Mouse (Mus musculus) spleen, adult 18-20 months (tissue): Measurements from ENCODE around the gene G0s2.

ENCODE experiments used
- DNase-seq, 2 experiments: peaks; one replicate each; pipeline ENCODE4 v3.0.0; 2022; ENCODE audit warnings: mixed read lengths in 2 of 2

G0s2 gene

DNA sequence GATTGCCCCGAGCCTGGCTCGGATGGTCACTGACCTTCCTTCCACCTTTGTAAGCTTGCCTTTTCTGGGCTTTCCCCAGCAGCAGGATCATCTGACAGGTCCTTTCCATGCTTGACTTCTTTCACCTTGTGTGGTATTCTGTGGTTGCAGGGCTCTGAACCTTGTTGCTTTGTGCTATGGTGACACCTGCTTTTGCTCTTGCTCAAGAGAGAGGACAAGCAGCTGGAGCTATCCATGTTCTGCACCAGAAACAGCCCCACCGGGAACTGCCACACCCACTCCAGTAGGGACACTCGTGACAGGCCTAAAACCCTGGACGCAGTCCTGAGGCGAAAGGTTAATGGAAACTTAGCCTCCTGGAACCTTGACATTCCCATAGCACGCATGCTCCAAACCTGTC is 21.6 kb downstream of the G0s2 start:
- no peak for DNase-seq

DNA sequence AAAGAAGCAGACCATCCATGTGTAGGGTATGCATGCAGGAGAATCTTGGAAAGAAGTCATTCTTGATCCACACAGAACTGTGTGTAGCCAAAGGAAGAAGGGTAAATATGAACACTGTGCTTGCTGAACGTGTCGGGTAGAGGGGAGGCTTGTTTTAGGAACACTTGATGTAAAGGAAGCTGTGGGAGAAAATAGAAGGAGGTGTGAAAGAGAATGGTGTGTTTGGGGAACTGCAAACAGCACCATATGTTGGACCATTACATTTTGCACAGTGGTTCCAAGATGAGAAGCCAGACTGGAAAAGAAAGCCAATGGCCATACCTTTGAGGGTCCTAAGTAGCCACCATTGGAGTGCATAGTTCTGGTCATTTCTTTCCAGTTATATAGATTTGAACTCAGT is 23.0 kb downstream of the G0s2 start:
- DNase-seq: no peak

DNA sequence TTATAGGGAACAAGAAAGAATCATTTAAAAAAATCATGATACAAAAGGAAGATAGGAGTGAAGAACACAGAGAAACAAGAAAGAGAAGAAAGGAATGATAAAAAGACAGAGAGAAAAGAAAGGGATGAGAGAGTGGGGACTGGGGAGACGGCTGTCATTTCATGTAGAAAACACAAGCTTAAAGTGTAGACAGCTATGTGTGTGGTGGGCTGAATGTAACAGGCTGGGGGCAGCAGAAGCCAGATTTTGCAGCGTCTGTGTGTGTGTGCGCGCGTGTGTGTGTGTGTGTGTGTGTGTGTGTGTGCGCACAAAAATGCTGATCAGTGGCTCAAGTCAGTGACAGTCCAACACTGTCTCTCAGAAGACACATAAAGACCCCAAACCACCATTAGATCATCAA is 28.8 kb downstream of the G0s2 start:
- DNase-seq: no peak

DNA sequence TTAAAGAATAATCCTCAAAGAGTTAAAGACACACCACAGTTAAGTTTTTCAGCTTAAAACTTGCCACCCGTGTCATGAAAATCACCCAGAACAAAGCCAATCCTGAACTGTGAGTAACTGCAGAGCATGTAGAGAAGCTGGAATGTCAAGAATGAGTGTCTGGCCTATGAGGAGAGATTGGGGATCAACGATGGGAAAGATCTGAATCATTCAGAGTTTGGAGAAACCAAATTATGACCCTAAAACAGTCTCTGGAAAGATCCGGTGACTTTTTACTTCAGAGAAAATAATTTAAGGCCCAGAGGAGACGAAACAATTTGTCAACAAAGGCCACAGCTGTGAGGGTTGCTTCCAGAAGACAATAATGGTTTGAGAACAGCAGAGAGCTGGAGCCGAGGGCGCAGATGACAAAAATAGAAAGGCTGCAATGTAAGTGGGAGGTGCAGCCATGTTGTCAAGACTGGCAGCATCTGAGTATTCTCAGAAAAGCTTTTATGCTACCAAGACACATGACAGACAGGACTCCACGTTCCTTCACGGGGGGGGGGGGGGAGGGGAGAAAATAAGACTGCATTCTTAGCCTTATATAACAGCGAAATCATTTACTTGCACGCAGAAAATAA is 29.3 kb downstream of the G0s2 start:
- DNase-seq: no peak

DNA sequence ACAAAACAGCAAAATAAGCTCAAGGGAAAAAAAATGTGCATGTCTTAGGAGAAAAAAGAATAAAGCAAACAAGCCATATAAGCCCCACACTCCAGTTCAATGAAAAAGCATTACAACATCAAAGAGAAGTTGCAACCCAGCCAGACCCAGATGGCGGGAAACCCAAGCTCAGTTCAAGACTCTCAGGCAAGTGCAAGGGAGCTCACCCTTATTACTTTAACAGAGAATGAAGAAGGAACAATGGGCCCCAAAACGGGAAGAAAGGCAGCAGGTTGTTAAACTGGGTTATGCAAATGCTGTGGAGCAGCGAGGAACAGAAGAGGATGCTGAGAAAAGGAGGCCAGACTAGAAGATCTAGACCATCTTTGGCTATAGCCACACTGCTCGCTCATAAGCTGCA is 30.2 kb downstream of the G0s2 start:
- DNase-seq: peak; percentile 20 to 42

DNA sequence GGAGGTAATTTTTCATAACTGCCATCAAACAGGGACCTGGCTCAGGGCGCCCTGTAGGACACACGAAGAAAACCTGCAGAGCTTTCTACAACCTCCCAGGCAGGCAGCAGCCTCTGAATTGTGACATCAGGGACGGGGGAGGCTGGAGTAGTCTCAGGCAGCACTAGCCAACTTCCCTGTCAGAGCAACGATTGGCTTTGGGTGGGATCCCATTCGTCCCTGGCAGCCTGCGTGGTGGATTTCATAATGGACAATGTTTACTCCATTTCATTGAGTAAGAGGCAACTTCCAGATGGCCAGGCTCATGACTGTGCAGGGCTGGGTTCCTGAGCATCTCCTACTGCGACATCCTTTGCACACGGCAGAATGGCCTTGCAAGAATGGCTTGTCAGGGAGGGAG is 30.8 kb downstream of the G0s2 start:
- peak in 1 of 2 experiments; percentile 16 for DNase-seq

DNA sequence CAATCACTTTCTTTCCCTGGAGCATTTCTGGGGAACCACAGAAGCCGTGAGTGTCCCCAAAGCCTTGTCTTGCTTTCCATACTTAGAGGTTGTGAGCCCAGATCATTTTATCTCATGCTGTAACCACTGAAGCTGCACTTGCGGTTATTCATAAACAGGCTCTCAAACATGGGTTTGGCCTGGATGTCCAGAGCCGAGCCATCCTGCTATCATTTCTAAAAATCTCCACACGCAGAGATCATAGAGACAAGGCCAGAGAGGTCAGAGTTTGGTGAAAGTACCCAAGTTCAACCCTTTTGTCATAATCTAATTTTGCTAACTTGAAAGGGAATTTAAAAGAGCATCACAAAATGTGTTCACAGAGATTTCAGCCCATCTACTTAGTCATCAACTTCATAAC is 31.6 kb downstream of the G0s2 start:
- no peak for DNase-seq

DNA sequence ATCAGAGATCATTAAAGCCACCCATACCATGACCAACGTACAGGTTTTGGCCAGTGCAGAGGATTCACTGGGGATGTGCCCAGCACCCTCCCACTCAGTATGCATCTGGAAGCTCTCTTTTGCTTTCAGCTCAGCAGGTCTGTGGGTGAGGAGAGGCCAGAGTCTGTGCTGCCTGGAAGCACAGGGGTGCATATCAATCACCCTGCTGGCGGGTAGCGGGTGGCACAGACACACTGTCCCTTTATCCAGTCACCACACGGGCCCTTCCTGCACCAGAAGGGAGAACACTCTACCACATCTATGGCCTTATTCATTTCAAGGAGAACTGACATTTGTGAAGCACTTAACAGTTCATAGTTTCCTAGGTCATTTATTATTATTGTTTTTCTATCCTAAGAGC is 34.6 kb downstream of the G0s2 start:
- DNase-seq: no peak

DNA sequence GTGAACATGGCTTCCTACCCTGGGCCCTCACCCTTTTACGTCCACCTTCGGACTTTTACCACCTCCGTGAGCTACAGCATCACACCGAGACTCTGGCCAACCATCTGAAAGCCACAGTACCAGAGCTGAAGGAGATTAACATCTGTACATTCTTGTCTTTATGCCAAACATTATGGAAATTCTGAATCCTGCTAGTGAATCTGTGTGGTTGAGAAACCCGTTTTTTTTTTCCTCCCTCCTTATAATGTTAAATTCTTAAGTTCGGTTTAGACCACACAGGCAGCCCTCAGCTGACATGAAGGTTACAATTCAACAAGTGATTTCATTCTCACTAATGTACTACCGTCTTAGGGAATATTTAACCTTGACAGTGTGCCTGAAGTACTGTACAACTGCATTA is 38.1 kb downstream of the G0s2 start:
- no peak for DNase-seq

DNA sequence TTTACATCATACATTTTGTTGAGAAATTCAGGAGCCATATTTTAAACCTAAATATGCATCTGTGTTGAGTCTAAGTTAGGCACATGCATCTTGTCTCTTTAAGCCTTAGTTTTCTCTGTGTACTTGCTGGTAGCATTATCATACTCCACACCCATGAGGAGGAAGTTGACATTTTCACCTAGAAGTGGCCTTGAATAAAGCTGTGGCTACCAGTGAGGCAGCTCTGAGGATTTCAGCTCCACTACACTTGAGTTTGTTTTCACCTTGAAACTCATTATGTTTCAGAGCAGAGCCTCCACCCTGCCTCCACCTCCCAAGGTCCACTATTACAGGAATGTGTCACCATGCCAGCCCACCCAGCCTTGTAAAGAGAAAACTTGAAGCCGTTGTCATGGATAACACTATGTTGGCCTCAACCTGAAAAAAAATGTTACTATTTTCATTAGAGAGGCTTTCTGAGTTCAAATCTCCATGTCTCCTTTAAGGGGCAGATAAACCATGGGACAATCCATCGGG is 38.8 kb downstream of the G0s2 start:
- peak; percentile 13 to 41 for DNase-seq

DNA sequence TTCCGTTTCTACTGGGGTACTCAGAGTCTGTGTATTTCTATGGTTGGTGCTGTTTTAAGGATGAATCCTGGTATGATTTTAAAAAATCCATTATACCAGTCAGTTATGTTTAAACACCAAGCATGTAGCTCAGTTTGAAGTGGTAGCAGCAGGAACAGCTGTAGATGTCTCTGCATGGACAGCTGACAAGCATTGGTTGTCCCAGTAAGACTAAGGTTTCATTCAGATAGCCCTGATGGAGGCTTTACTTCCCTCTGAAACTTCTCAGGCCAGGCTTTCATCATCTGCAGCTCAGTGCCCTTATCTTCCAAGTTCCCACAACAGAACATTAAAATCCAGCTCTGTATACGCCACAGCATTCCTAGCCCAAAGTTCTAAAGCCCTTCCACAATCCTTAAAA is 40.3 kb downstream of the G0s2 start:
- no peak for DNase-seq

DNA sequence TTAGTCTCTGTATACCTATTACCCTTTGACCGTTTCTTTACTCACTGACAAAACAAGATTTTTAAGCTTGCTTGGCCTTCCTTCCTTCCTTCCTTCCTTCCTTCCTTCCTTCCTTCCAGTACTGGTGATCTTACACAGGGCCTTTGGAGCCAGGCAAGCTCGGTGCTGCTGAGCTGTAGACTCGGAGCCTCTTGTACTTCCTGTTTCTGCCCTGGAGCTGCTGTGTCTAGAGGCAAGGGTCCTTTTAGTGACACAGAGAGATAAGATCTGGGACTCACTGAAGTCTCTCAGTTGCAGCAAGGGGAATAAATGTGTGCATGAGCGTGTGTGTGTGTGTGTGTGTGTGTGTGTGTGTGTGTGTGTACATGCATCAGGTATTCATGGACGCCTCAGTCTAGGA is 42.1 kb downstream of the G0s2 start:
- DNase-seq: no peak

DNA sequence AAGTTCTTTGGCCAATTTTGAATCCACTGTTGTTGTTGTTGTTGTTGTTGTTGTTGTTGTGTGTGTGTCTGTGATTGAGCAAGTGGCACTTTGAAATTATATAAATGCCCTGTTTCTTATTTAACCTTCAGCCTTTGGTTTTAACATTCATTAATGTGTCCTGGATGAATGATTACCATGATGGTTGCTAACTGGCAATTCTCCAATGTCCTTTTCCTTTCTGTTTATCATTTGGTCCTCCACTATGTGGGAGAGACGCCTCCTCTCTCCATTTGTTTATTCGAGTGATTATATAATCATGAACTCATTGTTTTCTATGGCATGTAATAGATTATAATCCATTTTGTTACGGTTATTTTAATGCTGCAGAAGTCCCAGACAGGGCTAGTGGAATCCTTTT is 42.5 kb downstream of the G0s2 start:
- DNase-seq: no peak

DNA sequence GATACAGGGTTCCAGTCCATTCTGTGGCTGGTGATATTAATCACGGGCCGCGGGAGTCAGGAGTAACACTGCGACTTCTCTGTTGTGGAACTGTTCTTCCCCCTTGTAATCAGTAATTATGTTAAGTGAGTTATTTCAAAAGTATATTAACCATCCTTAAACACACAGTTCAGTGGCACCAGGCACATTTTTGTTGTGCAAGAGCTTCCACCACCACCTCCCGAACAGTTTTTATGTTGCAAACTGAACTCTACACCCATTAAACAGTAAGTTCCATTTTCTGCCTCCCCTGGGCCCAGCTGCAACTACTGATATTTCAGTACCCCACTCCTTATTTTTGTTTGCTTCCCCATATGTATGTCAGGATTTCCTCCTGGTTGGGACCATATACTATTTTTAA is 43.4 kb downstream of the G0s2 start:
- no peak for DNase-seq

DNA sequence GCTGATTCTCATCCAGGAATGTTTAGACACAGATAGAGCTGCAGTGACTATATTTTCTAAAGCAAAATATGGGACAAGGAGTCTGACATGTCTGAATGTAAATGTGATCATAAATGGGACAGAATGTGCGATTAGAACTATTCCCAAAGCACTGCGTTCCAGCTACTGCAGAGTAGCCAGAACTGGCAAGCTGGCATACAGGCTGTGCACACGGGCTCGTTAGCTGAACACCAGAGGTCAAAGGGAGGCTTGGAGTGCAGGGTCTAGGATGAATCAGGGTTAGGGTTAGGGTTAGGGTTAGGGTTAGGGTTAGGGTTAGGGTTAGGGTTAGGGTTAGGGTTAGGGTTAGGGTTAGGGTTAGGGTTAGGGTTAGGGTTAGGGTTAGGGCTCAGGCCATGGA is 45.5 kb downstream of the G0s2 start:
- DNase-seq: no peak

DNA sequence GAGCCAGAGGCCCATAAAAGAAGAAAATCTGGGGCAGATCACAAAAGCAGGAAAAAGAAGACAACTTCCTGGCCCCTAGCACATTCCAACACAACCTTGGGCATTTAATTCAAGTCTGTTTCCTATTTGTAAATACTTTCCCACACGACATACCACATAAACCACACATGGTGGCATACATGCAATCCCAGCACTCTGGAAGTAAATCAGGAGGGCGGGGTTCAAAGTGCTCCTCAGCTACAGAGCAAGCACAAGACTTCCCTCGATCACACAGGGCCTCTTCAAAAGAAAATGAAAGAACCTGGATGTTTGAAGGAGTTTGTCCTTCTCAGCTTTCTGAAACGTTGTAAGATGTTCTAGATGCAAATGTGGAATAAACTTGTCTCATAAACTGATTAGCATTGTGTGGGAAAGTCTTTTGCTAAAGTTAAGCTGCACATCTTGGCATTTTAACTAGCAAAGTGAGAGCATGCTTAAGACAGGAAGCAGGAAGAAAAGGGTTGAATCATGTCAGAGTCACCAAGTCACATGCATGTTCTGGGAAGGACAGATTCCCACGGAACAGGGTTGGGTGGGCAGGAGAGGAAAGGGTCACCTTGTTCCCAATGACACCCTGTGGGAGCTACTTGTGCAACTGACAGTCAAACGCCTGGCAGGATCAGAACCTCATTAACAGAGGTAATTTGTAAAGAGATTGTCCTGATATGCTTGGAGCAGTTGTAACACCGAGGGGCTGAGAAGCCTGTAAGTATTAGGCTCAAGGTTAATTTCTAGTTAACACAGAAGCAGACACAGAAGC is 46.1 kb downstream of the G0s2 start:
- DNase-seq: no peak

DNA sequence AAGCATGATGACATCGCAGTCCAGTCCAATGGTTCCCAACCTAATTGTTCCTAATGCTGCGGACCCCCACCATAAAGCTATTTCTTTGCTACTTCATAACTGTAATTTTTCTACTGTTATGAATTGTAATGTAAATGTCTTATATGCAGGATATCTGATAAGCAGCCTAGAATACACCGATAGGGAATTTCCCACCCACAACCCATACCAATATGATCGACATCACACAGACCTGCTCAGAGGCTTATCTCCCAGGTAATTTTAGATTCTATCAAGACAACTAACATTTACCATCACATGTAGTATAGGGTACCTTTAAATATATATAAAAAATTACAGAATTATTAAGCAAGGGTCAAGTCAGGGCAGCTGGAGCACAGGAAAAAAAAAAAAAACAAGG is 46.9 kb downstream of the G0s2 start:
- no peak for DNase-seq

DNA sequence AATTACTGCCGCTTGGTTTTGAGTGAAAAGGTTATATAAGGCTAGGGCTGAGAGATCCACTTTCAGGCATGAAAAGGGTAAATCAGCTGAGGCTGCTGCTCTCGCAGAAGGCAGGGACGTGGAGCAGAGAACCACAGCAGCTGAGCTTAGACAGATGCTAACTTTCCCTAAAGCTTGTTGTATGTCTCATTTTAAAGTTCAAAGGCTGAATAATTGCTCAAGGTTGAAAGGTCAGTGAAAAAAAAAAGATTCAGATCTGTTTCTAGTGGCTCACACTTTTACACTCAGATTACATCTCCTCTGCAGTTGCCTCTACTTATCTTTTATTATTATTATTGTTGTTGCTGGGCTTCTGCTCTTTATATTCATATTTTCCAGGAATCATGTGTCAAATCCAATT is 47.5 kb downstream of the G0s2 start:
- DNase-seq: no peak
